Mouse (Mus musculus) CH12F3 (cell line): ENCODE results near the gene Mindy3.
"Not testable (repeated sequence)": the region's sequence is repeated elsewhere in the genome, so short reads cannot be mapped to it uniquely, and the experiment has no call there.

Source experiments
- in situ Hi-C: fragments of 300-500 bp; cut with MboI; formaldehyde crosslinking; loops from 2 replicates; pipeline ENCODE4 v1.14.3; 2020; ENCODE audit warnings: low sequenced_read_pairs

Gene Mindy3

DNA sequence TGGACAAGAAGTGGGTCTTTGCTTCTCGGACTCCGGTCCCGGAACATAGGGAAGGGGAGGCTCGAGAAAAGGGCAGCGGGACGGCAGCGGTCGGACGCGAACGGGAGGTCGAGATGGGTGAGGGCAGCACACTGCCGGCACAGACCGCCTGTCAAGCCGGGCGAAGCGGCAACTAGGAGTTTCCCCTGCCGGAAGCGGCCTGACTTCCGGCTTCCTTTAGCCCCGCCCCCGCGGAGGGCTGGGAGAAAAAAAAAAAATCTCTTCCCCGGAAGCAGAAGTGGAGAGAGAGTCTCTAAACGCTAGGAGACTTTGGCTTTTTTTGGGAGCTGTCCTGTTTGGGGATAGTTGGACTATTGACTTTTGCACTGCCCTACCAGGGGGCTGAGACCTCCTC lies at the start of gene Mindy3:
Gene Mindy3 (minus strand): TSS at position 209 of the 394 bp plus-strand sequence.
- in situ Hi-C loops = no loop called here

- in situ Hi-C loops = no loop called here
These were observed 40.5 kb upstream of the Mindy3 start for GRCm38 (mm10) chr2:12459732-12460131.

DNA sequence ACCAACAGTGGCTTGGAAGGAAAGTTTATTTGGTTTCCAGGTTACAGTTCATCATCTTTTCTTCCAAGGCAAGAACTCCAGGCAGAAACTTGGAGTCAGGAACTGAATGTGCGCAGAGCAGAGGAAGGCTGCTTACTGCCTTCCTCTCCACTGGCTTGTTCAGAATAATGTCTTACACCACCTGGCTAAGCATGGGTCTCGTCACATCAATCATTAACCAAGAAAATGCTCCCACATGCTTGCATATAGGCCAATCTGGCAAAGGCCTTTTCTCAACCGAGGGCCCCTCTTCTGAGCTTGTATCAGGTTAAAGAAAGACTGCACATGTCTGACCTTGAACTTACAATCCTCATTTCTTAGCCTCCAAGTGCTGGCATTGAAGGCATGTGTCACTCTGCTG lies 30.8 kb upstream of the Mindy3 start:
- in situ Hi-C loops = no loop called here

GRCm38 (mm10) chr2:12440120-12440519 lies 20.9 kb upstream of the Mindy3 start:
- in situ Hi-C loops = loop anchor here (25.0 kb wide), 1 partner anchor 822 kb away; the partner anchor contains the start of gene Rsu1

DNA sequence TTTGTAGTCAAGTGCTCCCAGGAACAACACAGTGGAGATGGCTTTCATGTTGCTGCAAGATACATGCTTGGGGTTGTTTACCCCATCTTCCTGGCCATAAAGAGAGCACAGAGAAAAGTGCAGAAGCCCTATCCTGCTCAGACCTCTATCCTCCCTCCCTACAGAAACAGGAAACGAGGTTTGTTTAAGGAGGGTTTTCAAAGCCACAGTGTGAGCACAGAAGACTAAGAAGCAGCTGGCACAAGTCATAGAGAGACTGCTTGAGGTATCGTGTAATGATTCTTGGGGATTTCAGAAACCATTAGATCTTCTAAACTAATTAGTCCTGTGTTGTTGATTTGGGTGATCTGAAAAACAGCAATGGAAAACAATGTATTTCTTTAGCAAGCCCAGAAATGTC lies 20.3 kb upstream of the Mindy3 start:
- in situ Hi-C loops = loop anchor here (25.0 kb wide), 1 partner anchor 823 kb away; the partner anchor contains the start of gene Rsu1

GRCm38 (mm10) chr2:12438181-12438580 lies 18.9 kb upstream of the Mindy3 start:
- in situ Hi-C loops = loop anchor here (25.0 kb wide), 1 partner anchor 824 kb away; the partner anchor contains the start of gene Rsu1

DNA sequence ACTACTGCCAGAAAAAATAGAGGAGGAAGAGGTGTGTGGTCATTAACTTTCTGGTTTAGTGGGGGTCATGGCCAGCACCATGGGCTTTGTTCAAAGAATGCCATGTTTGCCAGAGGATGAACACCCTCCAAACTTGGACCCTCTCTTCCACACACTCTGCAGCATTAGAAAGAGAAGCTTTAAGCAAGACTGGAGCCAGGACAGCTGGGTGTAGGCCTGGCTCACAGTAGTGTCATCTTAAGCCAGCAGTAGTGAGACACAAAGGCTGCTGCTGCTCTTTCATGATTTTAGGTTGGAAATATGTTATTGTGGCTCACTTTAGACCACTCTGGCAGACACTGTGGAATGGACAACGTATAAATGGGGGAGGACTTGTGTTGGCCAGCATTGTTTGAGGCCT lies 12.8 kb upstream of the Mindy3 start:
- in situ Hi-C loops = loop anchor here (25.0 kb wide), 1 partner anchor 830 kb away; the partner anchor contains the start of gene Rsu1

DNA sequence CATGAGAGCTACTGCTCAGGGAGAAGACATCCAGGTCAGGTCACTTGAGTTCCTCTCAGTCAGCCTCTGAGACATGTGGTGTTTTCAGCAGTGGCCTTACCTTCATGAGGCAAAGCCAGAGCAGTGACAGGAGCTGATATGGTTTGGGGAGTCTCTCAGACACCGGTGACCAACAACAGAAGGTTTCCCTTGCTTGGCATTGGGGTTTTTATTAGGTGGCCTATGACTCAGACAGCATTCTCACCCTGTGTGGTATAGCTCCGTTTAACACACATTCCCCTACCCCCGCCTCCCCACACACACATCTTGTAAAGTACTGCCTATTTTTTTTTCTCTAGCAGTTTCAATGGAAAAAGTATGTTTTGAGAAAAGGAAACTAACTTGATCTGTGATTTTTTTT lies 5.1 kb upstream of the Mindy3 start:
- in situ Hi-C loops = no loop called here

DNA sequence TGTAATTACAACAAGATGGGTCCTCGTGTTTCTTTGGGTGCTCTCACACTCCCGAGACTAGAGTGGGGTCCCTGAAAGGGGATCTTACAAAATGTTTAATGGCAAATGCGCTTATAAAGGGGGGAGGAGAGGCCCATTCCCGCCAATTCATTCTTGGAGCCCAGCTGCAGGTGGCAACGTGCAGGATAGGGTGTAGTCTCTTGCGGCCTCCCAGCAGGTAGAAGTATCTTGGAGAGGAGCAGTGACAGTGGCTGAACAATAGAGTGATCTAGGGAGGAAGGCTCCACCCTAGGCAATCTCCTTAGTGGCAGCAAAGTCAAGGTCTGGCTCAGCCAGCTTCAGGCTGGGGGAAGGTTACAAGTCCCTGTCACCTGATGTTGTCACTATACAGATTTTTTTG lies 4.2 kb upstream of the Mindy3 start:
- in situ Hi-C loops = not testable (repeated sequence)

DNA sequence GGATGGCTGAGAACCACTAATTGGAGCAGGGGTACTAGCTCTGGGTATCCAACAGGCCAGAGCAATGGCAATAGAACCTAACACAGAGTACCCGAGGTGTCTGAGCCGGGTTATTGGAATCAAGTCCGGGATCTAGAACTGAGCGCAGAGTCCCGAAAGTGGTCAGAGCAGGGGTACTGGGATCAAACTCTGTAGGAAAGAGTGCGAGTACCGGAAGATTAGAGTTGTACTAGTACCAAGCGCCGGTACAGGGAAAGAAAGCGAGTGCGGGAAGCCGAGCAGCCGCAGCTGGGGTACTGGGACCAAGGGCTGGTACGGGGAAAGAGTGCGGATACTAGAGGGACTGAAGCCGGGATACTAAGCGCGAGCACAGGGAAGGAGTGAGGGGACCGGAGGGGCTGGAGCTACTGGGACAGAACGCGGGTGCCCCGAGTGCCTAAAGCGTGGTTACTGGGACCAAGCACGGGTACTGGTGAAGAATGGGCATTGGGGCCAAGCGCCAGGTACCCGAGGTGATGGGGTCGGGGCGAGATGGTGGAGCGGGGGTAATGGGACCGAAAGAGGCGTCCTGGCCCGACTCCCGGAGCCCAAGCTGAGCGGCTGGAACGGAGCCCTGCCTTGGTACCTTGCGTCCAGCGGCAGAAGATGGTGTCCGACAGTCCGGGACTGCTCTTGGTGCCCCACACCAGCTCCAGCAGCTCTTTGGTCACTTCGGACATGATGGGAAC lies 572 bp downstream of the Mindy3 start:
- in situ Hi-C loops = no loop called here

- in situ Hi-C loops = no loop called here
These were observed 1.1 kb downstream of the Mindy3 start for GRCm38 (mm10) chr2:12418121-12418520.

GRCm38 (mm10) chr2:12412309-12412708 lies 7.0 kb downstream of the Mindy3 start:
- in situ Hi-C loops = no loop called here

DNA sequence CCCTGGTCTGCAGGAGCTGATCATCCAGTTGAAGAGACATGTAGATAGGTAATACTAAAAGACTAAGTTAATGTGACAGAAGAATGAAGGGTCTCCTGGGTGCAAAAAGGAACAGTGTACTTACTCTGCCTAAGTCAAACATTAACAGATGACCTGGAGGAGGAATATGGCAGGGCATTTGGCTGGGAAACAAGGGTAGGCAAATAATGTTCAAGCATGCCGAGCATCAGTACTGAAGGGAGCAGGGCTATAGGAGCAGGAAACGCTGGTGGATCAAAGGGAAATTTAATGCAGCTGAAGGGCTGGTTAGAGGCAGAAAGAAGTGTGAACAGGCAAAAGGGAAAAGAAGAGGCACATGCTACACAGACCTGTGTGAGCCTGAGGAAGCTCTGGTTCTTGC lies 8.1 kb downstream of the Mindy3 start:
- in situ Hi-C loops = no loop called here

DNA sequence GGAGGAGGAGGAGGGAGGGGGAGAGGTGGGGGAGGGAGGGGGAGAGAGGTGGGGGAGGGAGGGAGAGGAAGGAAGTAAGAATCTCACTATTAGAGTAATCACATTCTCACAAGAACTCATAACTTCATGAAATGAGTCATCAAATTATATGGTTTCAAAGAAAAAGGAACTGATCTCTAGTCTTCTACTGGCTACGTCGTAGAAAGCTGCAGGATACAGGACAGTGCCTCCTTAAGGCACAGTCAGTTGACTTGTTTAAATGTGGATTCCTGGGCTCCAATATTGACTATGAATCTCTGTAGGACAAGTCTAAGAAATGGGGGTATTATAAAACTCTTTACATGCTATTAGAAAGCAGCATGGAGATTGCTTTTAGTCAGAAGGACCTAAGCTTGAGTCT lies 12.5 kb downstream of the Mindy3 start:
- in situ Hi-C loops = no loop called here

DNA sequence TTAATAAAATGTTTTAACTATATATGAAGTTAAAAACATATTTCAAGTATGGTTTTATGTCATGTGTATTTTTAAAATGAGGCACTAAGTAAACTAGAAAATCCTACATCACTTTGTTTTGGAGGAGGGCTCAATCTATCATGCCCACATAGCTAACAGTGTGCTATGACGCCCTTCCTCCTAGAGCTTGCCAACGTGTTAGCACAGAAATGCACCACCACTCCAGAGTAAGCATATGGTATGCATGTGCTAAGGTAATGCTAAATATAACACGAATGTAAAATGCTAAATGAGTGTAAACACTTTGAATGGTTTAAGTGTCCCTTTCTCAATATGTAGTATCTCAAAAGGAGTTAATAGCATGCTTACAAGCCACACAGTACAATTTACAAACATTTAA lies 16.8 kb downstream of the Mindy3 start:
- in situ Hi-C loops = no loop called here

DNA sequence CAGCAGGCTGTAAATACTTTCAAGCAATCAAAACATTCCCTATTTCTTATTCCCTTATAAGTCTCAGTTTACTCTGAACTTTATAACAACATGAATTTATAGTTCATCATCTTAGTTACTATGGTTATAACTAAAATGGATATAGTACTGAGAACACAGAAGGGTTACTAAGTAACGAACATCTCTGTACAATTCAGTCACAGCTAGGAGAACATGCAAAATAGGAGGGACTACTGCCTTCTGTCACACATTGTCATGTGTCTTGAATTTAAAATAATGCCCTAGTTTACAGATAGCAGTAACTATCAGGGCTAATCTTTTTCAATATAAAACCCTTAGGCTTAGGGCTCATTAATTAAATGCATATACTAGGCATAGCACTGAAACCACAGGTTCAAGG lies 18.1 kb downstream of the Mindy3 start:
- in situ Hi-C loops = no loop called here

DNA sequence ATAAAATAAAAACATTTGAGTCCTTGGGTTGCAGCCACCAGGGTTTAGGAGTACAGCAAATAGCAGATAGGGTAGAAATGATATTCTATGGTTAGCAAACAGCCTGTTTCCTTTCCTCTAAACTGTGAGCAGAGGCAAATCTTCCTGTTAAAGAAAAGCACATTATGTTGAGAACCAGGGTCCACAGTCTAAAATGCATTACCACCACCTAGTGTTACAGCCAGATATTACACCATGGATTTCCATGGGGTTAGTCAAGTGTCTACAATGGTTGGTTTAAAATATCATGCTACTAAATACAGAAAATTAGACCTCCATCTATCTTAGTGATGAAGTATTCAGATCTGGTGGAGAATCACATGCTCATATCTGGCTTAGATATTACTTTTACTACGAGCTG lies 30.2 kb downstream of the Mindy3 start:
- in situ Hi-C loops = no loop called here

DNA sequence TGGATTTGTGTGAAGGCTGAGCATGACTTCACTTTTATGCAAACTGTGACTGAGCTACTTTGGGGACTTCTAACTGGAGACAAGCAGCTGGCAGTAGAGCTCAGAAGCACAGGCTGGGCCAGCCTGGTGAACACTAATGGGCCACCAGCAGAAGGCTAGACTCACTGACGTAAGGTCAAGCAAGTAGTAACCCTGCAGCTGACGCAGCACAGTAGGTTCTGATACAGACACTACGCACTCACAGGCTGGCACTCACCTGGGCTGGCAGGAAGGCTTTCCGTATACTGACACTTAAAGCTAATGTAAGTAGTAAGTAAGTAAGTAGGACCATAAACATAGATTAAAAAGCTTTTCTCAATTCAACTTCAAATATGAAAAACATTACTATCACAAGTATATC lies 30.7 kb downstream of the Mindy3 start:
- in situ Hi-C loops = no loop called here

DNA sequence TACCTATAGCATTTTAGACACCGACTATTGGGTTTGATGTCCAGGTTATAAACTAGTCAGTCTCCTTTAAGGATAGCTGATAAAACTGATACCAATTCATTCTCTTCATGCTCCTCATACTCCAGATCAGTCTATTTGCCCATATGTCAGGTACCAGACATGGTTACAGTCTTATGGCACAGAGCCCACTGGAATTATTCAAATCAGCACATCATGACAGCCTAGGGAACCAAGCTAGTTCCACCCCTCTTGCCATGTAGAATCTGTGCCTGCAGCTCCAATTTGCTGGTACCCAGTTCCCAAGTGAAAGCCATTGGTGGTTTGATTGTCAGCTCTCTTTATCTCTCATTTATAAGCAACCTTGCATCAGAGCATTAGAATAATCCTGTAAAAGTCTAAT lies 34.9 kb downstream of the Mindy3 start:
- in situ Hi-C loops = no loop called here

DNA sequence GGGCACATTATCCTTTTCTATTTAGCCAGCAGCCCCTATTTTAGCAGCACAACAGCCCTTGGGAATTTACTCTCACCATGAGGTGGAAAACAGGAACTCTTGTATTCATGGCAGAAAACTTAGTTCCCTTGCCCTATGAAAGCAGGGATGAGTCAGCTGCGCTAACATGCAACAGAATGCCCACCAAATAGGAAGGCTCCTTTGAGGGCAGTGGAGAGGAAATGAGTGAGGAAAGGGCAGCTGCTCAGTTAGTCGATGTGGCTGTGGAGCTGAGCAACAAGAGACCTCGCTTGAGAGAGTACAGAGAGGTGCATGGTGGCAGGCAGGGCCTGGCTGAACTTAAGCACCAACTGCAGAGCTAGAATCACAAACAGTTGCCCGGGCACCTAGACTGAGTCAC lies 36.6 kb downstream of the Mindy3 start:
- in situ Hi-C loops = no loop called here

- in situ Hi-C loops = no loop called here
These were observed 39.0 kb downstream of the Mindy3 start for GRCm38 (mm10) chr2:12380233-12380632.

GRCm38 (mm10) chr2:12378591-12378990 lies 40.7 kb downstream of the Mindy3 start:
- in situ Hi-C loops = no loop called here

DNA sequence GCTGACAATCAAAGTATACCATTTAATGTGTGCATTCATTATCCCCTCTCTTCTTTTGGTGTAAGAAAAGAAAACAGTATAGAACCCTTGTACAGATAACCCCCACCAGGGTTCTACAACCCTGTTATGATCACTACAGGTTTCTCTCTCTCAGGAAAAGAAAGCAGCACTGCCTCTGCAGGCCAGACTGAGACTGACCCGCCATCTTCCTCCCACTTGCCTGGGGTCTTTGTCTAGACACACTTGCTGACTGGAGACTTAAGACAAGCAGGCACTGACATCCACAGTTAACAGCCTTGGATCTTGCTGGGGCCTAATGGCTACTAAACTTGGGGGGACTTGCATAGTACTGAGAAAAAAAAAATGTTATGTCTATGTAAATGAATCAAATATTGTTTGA lies 42.2 kb downstream of the Mindy3 start:
- in situ Hi-C loops = no loop called here
